Mouse (Mus musculus): Measurements from ENCODE around the gene Dpep3.

- TF ChIP-seq POLR2A (IDR thresholded peaks at IDR 0.05; ENCODE audit: low read depth, low read length) (no peak), CTCF (conservative IDR thresholded peaks at IDR 0.05; ENCODE audit: insufficient read depth, insufficient read length, low read depth, low read length) (no peak)
These were observed 37.1 kb upstream of the Dpep3 start for GRCm38 (mm10) chr8:106016284-106016683.
